Mouse (Mus musculus) testis, adult 2 months (tissue): ENCODE results near the gene Kif18b.

ENCODE experiments used
- CTCF ChIP-seq: fragments of 200-500 bp; IDR thresholded peaks from 2 replicates; pipeline ENCODE4 v1.5.1; 2012; ENCODE audit warnings: low read depth, mild to moderate bottlenecking, inconsistent platforms, low read length, moderate library complexity; ENCODE audit not compliant: control insufficient read depth, insufficient read depth, insufficient replicate concordance
- POLR2A ChIP-seq: fragments of 200-500 bp; IDR thresholded peaks from 2 replicates; pipeline ENCODE4 v1.6.1; 2012; ENCODE audit warnings: low read depth, mild to moderate bottlenecking, inconsistent platforms, low read length, moderate library complexity; ENCODE audit not compliant: control insufficient read depth

DNA sequence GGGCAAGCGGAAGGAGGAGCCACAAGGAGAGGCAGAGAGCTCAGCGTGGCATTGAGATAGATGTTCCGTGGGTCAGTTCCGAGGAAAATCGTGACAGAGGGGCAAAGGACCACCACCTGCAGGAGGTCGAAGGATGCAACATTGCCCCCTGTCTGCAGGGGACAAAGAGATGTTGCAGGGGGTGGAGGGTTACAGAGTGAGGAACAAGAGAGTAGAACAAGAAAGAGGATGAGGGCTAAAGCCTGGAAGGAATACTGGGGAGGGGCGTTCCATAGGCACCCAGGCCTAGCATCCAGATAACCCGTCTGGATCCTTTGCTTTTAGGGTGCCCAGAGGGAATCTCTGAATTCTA, 22.0 kb upstream of the Kif18b start:
- no peak for TF ChIP-seq CTCF
- no peak for TF ChIP-seq POLR2A
